Mouse (Mus musculus) heart, embryonic 14.5 days (tissue): Measurements from ENCODE around the gene Fbxo27. TPM values are rescaled to one million over a fixed set of nuclear protein-coding genes. Genes with fewer than 3 reads are reported as not detected.

Experiments used
- ATAC-seq: fragments of 200-750 bp; cut with Nextera tagmentation; 2 replicates; pipeline ENCODE4 v1.8.0; 2017; ENCODE audit warnings: low read depth, moderate TSS enrichment; ENCODE audit not compliant: insufficient number of reproducible peaks, insufficient read depth, low FRiP score
- H3K27ac ChIP-seq, 2 experiments: fragments of 200-500 bp in 1 of 2; fragments of 300-500 bp in 1 of 2; sonication (generic) in 1 of 2; replicated peaks in 1 of 2; 2 replicates each; pipeline ENCODE4 v1.5.1; 2012 to 2014; ENCODE audit warnings: low read depth in 2 of 2, low read length in 2 of 2, control low read depth in 1 of 2, mild to moderate bottlenecking in 1 of 2, mixed read lengths in 1 of 2; ENCODE audit not compliant: control insufficient read depth in 1 of 2, insufficient read depth in 1 of 2
- H3K27me3 ChIP-seq: fragments of 300-500 bp; sonication (generic); 2 replicates; pipeline ENCODE4 v1.6.1; 2014; ENCODE audit warnings: mild to moderate bottlenecking, low read length, control low read depth; ENCODE audit not compliant: control insufficient read depth, insufficient read depth
- H3K36me3 ChIP-seq: fragments of 300-500 bp; sonication (generic); 2 replicates; pipeline ENCODE4 v1.6.1; 2014; ENCODE audit warnings: mild to moderate bottlenecking, control low read depth, low read length, mixed read lengths; ENCODE audit not compliant: control insufficient read depth, insufficient read depth
- H3K4me1 ChIP-seq, 2 experiments: fragments of 200-500 bp in 1 of 2; fragments of 300-500 bp in 1 of 2; sonication (generic) in 1 of 2; 2 replicates each; pipeline ENCODE4 v1.6.1; 2012 to 2014; ENCODE audit warnings: low read length in 2 of 2, control low read depth in 1 of 2, mixed read lengths in 1 of 2; ENCODE audit not compliant: control insufficient read depth in 2 of 2, insufficient read depth in 2 of 2
- H3K4me2 ChIP-seq: fragments of 300-500 bp; sonication (generic); 2 replicates; pipeline ENCODE4 v1.6.1; 2014; ENCODE audit warnings: mild to moderate bottlenecking, low read length
- H3K4me3 ChIP-seq, 2 experiments: fragments of 200-500 bp in 1 of 2; fragments of 300-500 bp in 1 of 2; sonication (generic) in 1 of 2; 2 replicates each; pipeline ENCODE4 v1.5.1; 2012 to 2014; ENCODE audit warnings: low read length in 2 of 2, mild to moderate bottlenecking in 2 of 2, control low read depth in 1 of 2, low read depth in 1 of 2, moderate library complexity in 1 of 2; ENCODE audit not compliant: control insufficient read depth in 1 of 2, insufficient read depth in 1 of 2
- H3K9ac ChIP-seq: fragments of 300-500 bp; sonication (generic); 2 replicates; pipeline ENCODE4 v1.6.1; 2014; ENCODE audit warnings: mild to moderate bottlenecking, low read length
- H3K9me3 ChIP-seq: fragments of 300-500 bp; sonication (generic); 2 replicates; pipeline ENCODE4 v1.6.1; 2016; ENCODE audit warnings: low read length, control low read depth; ENCODE audit not compliant: control insufficient read depth
- WGBS: fragments of 180-500 bp; shearing (Covaris S2); extraction: QIAGEN DNeasy Blood & Tissue Kit; methylation state at CpG from one replicate; pipeline ENCODE4 v1.1.7; 2014; 5-methylcytosine and 5-hydroxymethylcytosine counted together
- polyA plus RNA-seq: library from polyadenylated mRNA; unstranded; fragments of >200 nt; fragmentation: Nextera tagmentation; extraction: Ambion mirVana; gene quantifications from 2 replicates; pipeline ENCODE4 v1.2.1, GENCODE M21; 2014

Gene Fbxo27
- polyA plus RNA-seq, 1 experiment from 2014 or later, result 4.2 TPM

DNA sequence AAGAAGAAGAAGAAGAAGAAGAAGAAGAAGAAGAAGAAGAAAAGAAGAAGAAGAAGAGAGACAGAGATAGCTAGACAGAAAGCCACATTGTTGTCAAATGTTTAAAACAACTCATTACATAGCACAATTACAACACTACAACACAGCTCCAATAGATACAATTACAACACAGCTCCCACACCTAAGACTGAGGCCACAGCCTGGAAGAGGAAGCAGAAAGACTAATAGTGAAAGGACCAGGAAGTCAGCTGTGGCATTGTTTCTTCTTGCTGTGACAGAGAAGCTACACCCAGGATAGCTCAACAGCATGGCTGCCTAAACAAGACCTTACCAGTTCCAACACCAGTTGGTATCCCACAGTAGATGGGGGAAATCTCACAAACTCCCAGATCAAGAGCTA is 16.8 kb downstream of the Fbxo27 start:
- H3K27ac ChIP-seq, result no peak overlapping the region
- H3K9ac ChIP-seq, result no peak overlapping the region
- no peak overlapping the region for H3K4me3 ChIP-seq
- no peak for ATAC-seq
- H3K4me2 ChIP-seq, result no peak overlapping the region
- H3K9me3 ChIP-seq, result no peaks in the 10 kb centered on the region
- H3K4me1 ChIP-seq, result peaks cover 5 to 6% of the 10 kb centered on the region in 2 experiments; a peak in 3 of 4 replicates
- H3K27me3 ChIP-seq, result no peaks in the 10 kb centered on the region
- no peaks in the 10 kb centered on the region for H3K36me3 ChIP-seq

DNA sequence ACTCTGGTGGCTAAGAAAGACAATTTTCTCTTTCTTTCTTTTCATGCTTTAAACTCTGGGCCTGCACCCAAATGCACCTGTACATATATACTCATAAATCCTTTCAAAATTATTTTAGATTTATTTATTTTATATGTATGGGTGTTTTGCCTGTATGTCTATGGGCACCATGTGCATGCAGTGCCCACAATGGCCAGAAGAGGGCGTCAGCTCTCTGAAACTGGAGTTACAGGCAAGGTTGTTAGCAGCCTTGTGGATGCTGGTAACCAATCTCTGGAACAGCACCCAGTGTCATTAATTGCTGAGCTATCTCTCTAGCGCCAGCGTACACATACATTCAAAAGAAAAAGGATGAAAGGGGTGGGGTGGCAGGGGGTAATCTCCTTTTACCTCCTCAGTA is 18.3 kb downstream of the Fbxo27 start:
- H3K4me2 ChIP-seq, result no peak overlapping the region
- ATAC-seq, result no peak
- H3K27ac ChIP-seq, result no peak overlapping the region
- no peak overlapping the region for H3K9ac ChIP-seq
- peaks cover 14% of the 10 kb centered on the region in 2 experiments for H3K4me1 ChIP-seq
- H3K27me3 ChIP-seq, result no peaks in the 10 kb centered on the region
- WGBS, result 68% methylated on average over 3 of the region's 3 CpGs
- no peaks in the 10 kb centered on the region for H3K9me3 ChIP-seq
- no peaks in the 10 kb centered on the region for H3K36me3 ChIP-seq
- H3K4me3 ChIP-seq, result no peak overlapping the region

- Histone ChIP-seq H3K27ac (0 out of 4 replicates have a peak overlapping the region, but pooled peaks of 1 of the 2 experiments have one; percentile 2), H3K4me2 (no peak overlapping the region), H3K9ac (no peak overlapping the region), H3K36me3 (no peaks in the 10 kb centered on the region), H3K27me3 (no peaks in the 10 kb centered on the region), H3K4me1 (peaks cover 14 to 24% of the 10 kb centered on the region in 2 experiments), H3K9me3 (no peaks in the 10 kb centered on the region), H3K4me3 (no peak overlapping the region)
- 35% methylated on average over 5 of the region's 5 CpGs for WGBS
- ATAC-seq, result peak; percentile 35; the same call in 1 of the 2 replicates
These were observed 22.0 kb downstream of the Fbxo27 start for GRCm38 (mm10) chr7:28714667-28715066.

GRCm38 (mm10) chr7:28715598-28715997 is 22.9 kb downstream of the Fbxo27 start:
- Histone ChIP-seq H3K9me3 (no peaks in the 10 kb centered on the region), H3K27ac (no peak overlapping the region), H3K36me3 (no peaks in the 10 kb centered on the region), H3K4me3 (no peak overlapping the region), H3K9ac (no peak overlapping the region), H3K27me3 (no peaks in the 10 kb centered on the region), H3K4me2 (no peak overlapping the region), H3K4me1 (peaks cover 14 to 24% of the 10 kb centered on the region in 2 experiments)
- ATAC-seq, result no peak
- WGBS, result 93% methylated on average over 2 of the region's 2 CpGs

- H3K9ac ChIP-seq, result peak within 1 kb of the TSS; percentile 82
- no peaks in the 10 kb centered on the region for H3K36me3 ChIP-seq
- no peaks in the 10 kb centered on the region for H3K9me3 ChIP-seq
- peak; percentile 62; the same call in 1 of the 2 replicates for ATAC-seq
- peaks cover 16 to 24% of the 10 kb centered on the region in 2 experiments for H3K4me1 ChIP-seq
- peak within 1 kb of the TSS in 1 of 2 experiments; percentile 39; a peak in 2 of 4 replicates for H3K27ac ChIP-seq
- H3K27me3 ChIP-seq, result no peaks in the 10 kb centered on the region
- WGBS, result 2% methylated on average over 36 of the region's 36 CpGs
- H3K4me3 ChIP-seq, result peak within 1 kb of the TSS; percentile 63 to 64
- H3K4me2 ChIP-seq, result peak within 1 kb of the TSS; percentile 86
These were observed 24.1 kb downstream of the Fbxo27 start, which contains the start of gene Fbxo17 for GRCm38 (mm10) chr7:28716590-28717281. Gene Fbxo17, plus strand, starts transcription at chr7:28716804.

DNA sequence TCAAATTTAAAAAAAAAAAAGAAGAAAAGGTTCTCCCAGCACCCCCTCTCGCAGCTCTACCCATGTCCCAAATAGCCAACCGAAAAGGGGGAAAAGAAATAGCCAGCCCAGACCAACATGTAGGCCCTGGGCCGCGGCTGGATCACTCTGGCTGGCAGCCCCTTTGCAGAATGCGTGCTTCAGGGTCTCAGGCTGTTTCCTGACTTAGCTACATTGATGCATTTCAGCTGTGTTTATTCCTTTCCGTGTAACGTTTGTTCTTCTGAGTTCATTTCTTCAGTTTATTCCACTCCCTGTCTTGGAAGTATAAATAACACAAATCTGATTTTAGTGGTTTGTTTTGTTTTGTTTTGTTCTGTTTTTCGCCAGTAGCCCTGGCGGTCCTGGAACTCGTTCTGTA is 25.1 kb downstream of the Fbxo27 start:
- H3K4me3 ChIP-seq, result no peak overlapping the region; a peak in 1 of 4 replicates
- H3K9me3 ChIP-seq, result no peaks in the 10 kb centered on the region
- ATAC-seq, result no peak
- H3K27me3 ChIP-seq, result no peaks in the 10 kb centered on the region
- no peak overlapping the region; the same call in 1 of the 2 replicates for H3K9ac ChIP-seq
- 89% methylated on average over 10 of the region's 10 CpGs for WGBS
- H3K4me1 ChIP-seq, result peaks cover 16 to 18% of the 10 kb centered on the region in 2 experiments
- H3K36me3 ChIP-seq, result no peaks in the 10 kb centered on the region
- H3K27ac ChIP-seq, result no peak overlapping the region
- H3K4me2 ChIP-seq, result peak overlapping the region; percentile 86

GRCm38 (mm10) chr7:28719159-28719558 is 26.5 kb downstream of the Fbxo27 start:
- H3K9ac ChIP-seq, result no peak overlapping the region
- no peak for ATAC-seq
- no peak overlapping the region for H3K4me3 ChIP-seq
- 0 out of 2 replicates have a peak overlapping the region, but pooled peaks have one; percentile 4 for H3K4me2 ChIP-seq
- H3K27me3 ChIP-seq, result no peaks in the 10 kb centered on the region
- H3K36me3 ChIP-seq, result no peaks in the 10 kb centered on the region; the same call in 1 of the 2 replicates
- peaks cover 14 to 17% of the 10 kb centered on the region in 2 experiments for H3K4me1 ChIP-seq
- no peak overlapping the region for H3K27ac ChIP-seq
- 23% methylated on average over 4 of the region's 4 CpGs for WGBS
- H3K9me3 ChIP-seq, result no peaks in the 10 kb centered on the region
